Mouse (Mus musculus): Measurements from ENCODE around the gene Chac1. TPM values are rescaled to one million over a fixed set of nuclear protein-coding genes. Genes with fewer than 3 reads are reported as not detected.
A peak's percentile ranks its signal among the peaks of the same experiment; 100 is the strongest.

Gene Chac1
- total RNA-seq, 2 experiments from 2014 or later: 4.6 to 9.3 TPM

GRCm38 (mm10) chr2:119327102-119327480 is 23.9 kb upstream of the Chac1 start:
- DNase-seq: peak; percentile 66 to 76

GRCm38 (mm10) chr2:119327942-119328526 is 23.0 kb upstream of the Chac1 start:
- no peak for DNase-seq

- no peak for DNase-seq
Measured at GRCm38 (mm10) chr2:119328546-119328945, 22.5 kb upstream of the Chac1 start.

GRCm38 (mm10) chr2:119329123-119329817 is 21.8 kb upstream of the Chac1 start:
- no peak for DNase-seq

GRCm38 (mm10) chr2:119330795-119331194 is 20.2 kb upstream of the Chac1 start:
- no peak for DNase-seq

GRCm38 (mm10) chr2:119332177-119332661 is 18.8 kb upstream of the Chac1 start:
- DNase-seq: no peak

- no peak for DNase-seq
Measured at GRCm38 (mm10) chr2:119334135-119334534, 16.9 kb upstream of the Chac1 start.

GRCm38 (mm10) chr2:119334964-119335525 is 16.0 kb upstream of the Chac1 start:
- no peak for DNase-seq

GRCm38 (mm10) chr2:119335535-119335934 is 15.5 kb upstream of the Chac1 start:
- DNase-seq: no peak

GRCm38 (mm10) chr2:119336002-119336401 is 15.0 kb upstream of the Chac1 start:
- DNase-seq: no peak

GRCm38 (mm10) chr2:119336470-119336869 is 14.6 kb upstream of the Chac1 start:
- no peak for DNase-seq

- peak; percentile 93 to 95 for DNase-seq
Measured at GRCm38 (mm10) chr2:119337425-119338265, 13.4 kb upstream of the Chac1 start.

- DNase-seq: no peak
Measured at GRCm38 (mm10) chr2:119344537-119345138, 6.4 kb upstream of the Chac1 start.

GRCm38 (mm10) chr2:119353707-119354106 is 2.7 kb downstream of the Chac1 start:
- no peak for DNase-seq

- DNase-seq: peak; percentile 44 to 56
Measured at GRCm38 (mm10) chr2:119355089-119355488, 4.1 kb downstream of the Chac1 start.

GRCm38 (mm10) chr2:119355651-119356050 is 4.6 kb downstream of the Chac1 start:
- DNase-seq: peak in 1 of 2 experiments; percentile 51

GRCm38 (mm10) chr2:119356310-119356709 is 5.3 kb downstream of the Chac1 start:
- DNase-seq: no peak

GRCm38 (mm10) chr2:119356805-119357204 is 5.8 kb downstream of the Chac1 start:
- no peak for DNase-seq

GRCm38 (mm10) chr2:119358249-119358648 is 7.2 kb downstream of the Chac1 start:
- DNase-seq: no peak

GRCm38 (mm10) chr2:119359721-119360291 is 8.8 kb downstream of the Chac1 start:
- DNase-seq: no peak

- DNase-seq: no peak
Measured at GRCm38 (mm10) chr2:119364969-119365368, 13.9 kb downstream of the Chac1 start.

GRCm38 (mm10) chr2:119367346-119367745 is 16.3 kb downstream of the Chac1 start:
- no peak for DNase-seq

All from adrenal gland, postnatal 36 days (tissue).